Mouse (Mus musculus) B cell, adult 2 months (primary cell): ENCODE results near the gene Gm14124.
"Not testable (repeated sequence)": the region's sequence is repeated elsewhere in the genome, so short reads cannot be mapped to it uniquely, and the experiment has no call there.

ENCODE experiments used
- DNase-seq, 2 experiments: peaks; one replicate each; pipeline ENCODE4 v3.0.0; 2022

Gm14124 gene

DNA sequence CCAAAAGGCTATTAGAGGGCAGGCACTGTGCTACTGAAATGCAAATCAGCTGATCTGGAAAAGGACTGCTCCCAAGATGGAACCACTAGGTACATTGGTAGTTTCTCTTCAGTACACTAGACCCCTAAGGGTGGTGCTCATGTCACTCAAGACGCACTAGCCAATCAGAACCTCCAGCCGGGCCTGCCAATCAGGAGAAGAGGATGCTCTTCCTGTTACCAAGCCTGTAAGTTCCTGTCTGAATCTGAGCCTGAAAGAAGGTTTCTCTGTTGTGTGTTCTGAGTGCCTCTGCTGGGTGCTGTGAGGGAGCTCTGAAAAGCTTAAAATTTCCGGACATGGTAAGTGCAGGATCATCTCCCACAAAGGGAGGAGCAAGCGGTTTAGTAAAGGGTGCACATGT, at the start of gene Gm14124:
TSS of gene Gm14124 (plus strand) at position 227 of the 400 bp plus-strand sequence.
- not testable (repeated sequence) for DNase-seq

DNA sequence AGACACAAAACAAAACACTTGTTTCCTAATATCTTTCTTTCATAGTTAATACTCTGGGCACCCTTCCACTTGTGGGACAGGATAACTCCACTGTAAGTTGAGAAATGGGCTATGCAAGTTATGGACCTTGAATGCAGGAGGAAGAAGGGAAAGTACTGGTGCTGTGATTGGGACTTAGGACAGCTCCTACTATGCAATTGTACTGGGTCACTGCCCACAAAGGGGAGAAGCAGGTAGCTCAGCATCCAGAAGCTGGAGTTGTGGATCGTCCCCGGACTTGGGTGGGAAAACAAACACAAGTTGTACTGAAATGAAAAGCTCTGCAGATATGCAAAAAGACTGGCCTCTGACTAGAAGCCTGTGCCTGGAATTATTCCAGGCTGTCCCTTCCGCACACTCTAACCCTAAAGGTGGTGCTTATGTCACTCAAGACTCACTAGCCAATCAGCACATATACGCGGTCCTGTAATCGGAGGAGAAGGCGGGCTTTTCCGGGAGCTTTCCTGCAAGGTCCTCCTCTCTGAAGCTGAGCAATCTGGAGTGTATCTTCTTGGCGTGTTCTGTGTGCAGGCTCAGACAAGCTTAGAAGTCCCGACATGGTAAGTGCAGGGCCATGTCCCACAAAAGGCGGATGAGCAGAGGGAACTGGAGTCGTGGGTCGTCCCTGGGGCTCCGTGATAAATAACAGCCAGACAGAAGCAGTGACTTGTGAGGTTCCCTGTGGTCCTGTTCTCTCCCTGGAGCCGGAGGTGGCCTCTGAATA, 39.5 kb upstream of the Gm14124 start, which contains the start of gene Zfp937:
TSS of gene Zfp937 (plus strand) at position 474 of the 763 bp plus-strand sequence.
- DNase-seq: peak; percentile 7 to 28

DNA sequence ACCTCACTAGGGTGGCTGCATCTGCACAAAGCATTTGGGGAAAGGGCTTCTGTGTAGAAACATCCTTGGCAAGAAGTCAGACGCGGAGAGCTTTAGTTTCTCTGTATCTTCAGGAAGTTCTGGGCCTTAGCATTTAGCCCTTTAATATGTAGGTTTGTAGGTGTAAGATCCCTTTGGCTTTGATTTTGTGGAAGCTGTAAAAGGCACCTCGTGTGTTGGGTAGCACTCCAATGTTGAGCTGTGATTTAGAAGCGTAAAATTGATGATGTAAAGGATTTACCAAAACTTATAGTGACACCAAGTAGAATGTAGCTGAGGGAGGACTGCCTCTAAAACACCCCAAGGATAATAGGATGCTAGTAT, 39.0 kb upstream of the Gm14124 start:
- not testable (repeated sequence) for DNase-seq

DNA sequence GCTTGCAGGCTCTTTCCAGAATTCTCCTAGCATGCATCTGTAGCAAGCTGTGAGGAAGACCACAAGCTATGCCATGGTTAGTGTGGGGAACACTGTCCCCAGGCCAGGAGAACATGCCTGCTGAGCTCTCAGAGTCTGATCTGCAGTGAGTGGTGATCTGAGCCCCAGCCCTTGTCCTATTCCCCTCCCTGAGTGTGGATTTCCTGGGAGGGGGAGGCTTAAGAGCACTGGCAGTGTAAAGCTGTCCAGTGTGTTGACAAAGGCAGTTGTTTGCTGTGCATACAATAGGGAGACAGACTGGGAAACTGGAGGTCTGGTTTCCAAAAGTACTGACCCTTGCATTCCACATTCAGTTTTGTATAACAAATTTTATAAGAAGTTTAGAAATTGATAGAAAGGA, 34.1 kb upstream of the Gm14124 start:
- not testable (repeated sequence) for DNase-seq

DNA sequence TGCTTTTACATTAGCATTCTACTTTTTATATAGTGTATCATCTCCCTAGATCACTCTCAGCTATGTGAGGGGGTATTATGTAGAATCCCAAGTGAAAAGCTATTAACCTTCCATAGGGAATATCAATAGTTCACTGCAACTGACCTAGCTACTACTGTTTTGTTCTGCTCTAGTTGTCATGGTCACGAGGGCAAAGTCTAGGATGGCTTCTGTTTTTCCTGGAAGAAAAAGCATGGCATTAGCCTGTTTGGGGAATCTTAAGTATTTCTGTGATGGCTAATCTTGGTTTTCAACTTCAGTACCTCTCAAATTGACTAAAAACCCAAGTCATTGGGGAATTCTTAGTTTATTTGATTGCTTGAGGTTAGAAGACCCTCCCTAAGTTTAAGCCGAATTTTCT, 14.1 kb upstream of the Gm14124 start:
- DNase-seq: no peak

DNA sequence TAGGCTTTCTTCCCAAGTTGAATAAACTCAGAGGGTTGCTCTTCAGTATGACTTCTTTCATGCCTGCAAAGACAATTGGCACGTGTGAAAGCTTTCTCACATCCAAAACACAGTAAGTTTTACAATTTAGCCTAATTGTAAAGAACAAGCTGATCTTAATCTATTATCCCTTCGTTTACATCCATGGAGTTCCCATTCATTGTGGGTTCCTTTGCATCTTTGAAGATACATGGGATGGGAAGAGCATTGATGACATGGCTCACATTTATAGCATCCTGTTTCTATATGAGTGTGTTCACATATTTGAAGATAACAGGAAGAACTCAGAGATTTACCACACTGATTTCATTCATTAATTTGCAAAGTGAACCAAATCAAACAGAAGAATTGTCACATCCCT, 1.8 kb upstream of the Gm14124 start, which contains the start of gene Gm21994:
TSS of gene Gm21994 (minus strand) at position 101 of the 400 bp plus-strand sequence.
- not testable (repeated sequence) for DNase-seq

DNA sequence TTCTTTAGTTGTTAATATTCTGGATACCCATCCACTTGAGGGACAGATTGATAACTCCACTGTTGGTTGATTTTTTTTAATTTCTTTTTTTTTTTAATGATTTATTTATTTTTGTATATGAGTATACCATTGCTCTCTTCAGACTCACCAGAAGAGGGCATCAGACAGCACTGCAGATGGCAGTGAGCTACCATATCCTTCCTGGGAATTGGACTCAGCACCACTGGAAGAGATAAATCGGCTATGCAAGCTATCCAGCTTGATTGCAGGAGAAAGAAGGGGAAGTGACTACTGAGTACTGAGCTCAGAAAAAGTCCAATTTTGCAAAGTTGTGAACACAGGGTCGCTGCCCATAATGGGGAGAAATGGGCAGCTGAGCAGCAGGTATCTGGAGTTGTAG, 456 bp upstream of the Gm14124 start:
- not testable (repeated sequence) for DNase-seq

DNA sequence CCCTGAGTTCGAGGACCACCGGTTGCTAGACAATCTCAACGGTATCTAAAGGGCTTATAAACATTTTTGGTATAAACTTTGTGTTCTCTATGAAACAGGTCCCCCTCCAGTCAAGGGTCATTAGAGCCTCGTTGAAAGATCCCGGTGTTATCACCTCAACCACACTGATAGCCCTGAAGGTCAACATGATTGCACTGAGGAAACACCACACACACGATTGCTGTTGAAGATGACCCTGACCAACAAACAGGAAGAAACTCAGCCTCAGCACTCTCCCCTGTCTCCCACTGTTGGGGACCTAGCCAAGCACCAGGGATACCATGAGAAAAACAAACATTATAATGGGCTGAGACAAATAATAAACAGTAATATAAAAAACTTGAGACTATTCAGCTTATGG, 36.4 kb downstream of the Gm14124 start:
- no peak for DNase-seq

DNA sequence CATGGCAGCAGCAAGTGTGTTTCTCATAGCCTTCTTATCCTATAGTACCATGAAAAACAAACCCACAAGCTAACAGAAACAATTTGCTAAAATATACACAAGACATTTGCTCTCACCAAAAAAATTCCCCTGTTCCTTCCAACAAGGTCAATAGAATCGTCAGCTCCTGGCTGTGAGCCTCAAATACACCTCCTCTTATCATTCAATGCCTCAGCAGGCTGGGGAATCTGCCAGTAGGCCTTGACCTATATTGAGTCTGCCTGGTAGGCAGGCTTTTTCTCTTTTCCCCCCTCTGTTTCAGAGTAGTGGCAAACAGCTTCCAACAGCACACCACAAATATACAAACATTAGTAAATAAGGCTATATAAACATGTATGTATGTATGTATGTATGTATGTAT, 41.8 kb downstream of the Gm14124 start:
- no peak for DNase-seq

DNA sequence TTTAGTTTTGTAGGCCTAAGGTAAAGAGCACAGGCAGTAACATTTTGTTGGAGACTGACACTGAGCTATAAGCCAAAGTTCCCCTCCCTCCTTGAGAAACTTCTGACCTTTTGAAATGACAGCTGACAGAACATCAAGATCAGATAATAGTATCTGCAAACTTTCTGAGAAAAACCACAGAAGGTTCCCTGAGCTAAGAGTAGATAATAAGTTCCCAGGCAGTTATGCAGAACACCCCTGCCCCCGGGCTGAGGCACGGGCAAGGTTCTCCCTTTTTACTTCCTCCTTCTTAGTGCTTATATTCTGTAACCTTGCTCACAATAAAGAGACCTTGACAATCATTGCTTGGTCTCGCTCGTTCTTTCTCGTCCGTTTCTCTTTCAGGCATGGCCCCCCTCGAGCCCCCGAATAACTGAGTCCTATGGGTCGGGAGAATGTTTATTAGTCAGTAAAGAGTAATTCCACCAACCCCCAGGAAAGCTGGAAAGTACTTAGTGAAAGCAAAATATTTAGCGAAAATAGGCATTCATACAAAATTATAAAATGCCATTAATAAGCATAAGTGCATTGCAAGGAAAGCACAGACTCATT, 50.0 kb downstream of the Gm14124 start:
- DNase-seq: peak; percentile 52 to 58

DNA sequence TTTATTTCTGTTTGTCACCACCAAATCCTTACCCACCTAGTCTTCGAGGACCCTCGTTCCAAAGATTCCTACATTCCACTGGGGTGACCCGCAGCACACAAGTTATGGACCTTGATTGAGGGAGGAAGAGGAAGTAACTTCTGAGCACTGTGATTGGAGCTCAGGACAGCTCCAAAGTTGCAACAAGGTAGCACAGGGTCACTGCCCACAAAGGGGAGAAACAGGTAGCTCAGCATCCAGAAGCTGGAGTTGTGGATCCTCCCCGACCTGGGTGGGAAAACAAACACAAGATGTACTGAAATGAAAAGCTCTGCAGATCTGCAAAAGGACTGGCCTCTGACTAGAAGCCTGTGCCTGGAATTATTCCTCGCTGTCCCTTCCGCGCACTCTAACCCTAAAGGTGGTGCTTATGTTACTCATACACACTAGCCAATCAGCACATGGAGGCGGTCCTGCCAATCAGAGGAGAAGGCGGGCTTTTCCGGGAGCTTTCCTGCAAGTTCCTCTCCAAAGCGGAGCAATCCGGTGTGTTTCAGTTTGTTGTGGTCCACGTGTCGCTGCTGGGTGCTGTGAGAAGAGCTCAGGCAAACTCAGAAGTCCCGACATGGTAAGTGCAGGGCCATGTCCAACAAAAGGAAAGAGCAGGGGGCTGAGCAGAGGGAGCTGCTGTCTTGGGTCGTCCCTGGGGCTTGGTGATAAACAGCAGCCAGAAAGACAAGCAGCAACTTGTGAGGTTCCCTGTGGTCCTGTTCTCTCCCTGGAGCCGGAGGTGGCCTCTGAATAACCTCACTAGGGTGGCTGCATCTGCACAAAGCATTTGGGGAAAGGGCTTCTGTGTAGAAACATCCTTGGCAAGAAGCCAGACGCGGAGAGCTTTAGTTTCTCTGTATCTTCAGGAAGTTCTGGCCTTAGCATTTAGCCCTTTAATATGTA, 53.9 kb downstream of the Gm14124 start:
- peak; percentile 68 to 73 for DNase-seq

DNA sequence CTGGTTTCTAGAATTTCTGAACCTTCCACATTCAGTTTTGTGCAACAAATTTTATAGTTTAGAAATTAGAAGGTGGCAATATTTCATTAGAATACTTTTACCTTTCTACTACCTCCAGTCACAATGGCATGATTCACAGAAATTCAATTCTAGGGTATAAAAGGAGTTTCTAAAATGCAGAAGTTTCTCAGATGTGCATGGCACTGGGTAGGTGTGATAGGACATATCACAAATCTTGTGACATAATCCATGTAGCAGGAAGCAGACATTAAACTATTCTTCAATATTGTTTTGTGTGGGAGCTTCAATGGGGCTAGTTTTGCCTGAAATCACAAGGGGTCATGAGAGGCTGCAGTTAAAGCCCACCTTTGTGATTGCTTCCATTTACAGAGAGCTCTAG, 58.8 kb downstream of the Gm14124 start:
- no peak for DNase-seq

DNA sequence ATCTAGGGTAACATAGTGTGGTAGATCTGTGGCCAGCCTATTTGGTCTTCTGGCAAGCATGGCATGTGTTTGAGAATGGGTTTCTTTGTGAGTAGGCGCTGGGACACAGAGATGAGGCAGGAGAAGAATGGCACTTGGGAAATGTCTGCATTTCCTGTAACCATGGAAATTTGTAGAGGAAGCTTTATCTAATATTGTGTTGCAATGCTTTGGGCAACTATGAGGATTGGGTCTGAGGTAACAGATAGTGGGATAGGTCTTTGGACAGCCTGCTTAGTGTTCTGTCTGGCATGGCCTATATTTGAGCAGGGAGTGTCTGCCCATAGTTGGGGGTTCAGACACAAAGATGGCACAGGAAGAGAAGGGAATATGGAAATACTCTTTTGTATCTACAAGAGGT, 61.7 kb downstream of the Gm14124 start:
- DNase-seq: no peak
